Mouse (Mus musculus) NIH3T3 (cell line): ENCODE measurements around the gene Bri3bp.

Source experiments
- DNase-seq: peaks from one replicate; pipeline ENCODE4 v3.0.0-alpha.2; 2012; ENCODE audit warnings: low read depth

Gene Bri3bp

GRCm38 (mm10) chr5:125485031-125485778 lies 43.8 kb downstream of the Bri3bp start:
- DNase-seq: no peak

GRCm38 (mm10) chr5:125486088-125486487 lies 44.7 kb downstream of the Bri3bp start:
- DNase-seq: peak; percentile 69

GRCm38 (mm10) chr5:125487375-125488115 lies 46.2 kb downstream of the Bri3bp start:
- DNase-seq: no peak

GRCm38 (mm10) chr5:125488116-125488455 lies 46.7 kb downstream of the Bri3bp start:
- DNase-seq: peak; percentile 72

- DNase-seq: peak; percentile 43
Measured at GRCm38 (mm10) chr5:125488953-125489352, 47.6 kb downstream of the Bri3bp start.

- no peak for DNase-seq
Measured at GRCm38 (mm10) chr5:125491107-125491506, 49.7 kb downstream of the Bri3bp start.

GRCm38 (mm10) chr5:125492379-125493092 lies 51.2 kb downstream of the Bri3bp start:
- DNase-seq: no peak

- DNase-seq: no peak
Measured at GRCm38 (mm10) chr5:125493093-125493423, 51.7 kb downstream of the Bri3bp start.

GRCm38 (mm10) chr5:125495655-125496054 lies 54.3 kb downstream of the Bri3bp start:
- no peak for DNase-seq

- DNase-seq: peak; percentile 73
Measured at GRCm38 (mm10) chr5:125497821-125498600, 56.6 kb downstream of the Bri3bp start.

- no peak for DNase-seq
Measured at GRCm38 (mm10) chr5:125501505-125501904, 60.1 kb downstream of the Bri3bp start.

GRCm38 (mm10) chr5:125502186-125502585 lies 60.8 kb downstream of the Bri3bp start:
- DNase-seq: no peak

- no peak for DNase-seq
Measured at GRCm38 (mm10) chr5:125503628-125504027, 62.3 kb downstream of the Bri3bp start.

- DNase-seq: no peak
Measured at GRCm38 (mm10) chr5:125504692-125505091, 63.3 kb downstream of the Bri3bp start.

- DNase-seq: no peak
Measured at GRCm38 (mm10) chr5:125505968-125506367, 64.6 kb downstream of the Bri3bp start.

- peak; percentile 63 for DNase-seq
Measured at GRCm38 (mm10) chr5:125507582-125507981, 66.2 kb downstream of the Bri3bp start.

- no peak for DNase-seq
Measured at GRCm38 (mm10) chr5:125508006-125508405, 66.6 kb downstream of the Bri3bp start.

GRCm38 (mm10) chr5:125509541-125509940 lies 68.2 kb downstream of the Bri3bp start:
- DNase-seq: peak; percentile 68
